Mouse (Mus musculus) B cell, adult (primary cell): Measurements from ENCODE around the gene Pheta2. TPM values are rescaled to one million over a fixed set of nuclear protein-coding genes. Genes with fewer than 3 reads are reported as not detected.

ENCODE experiments used
- total RNA-seq: library from RNA; stranded (reverse); gene quantifications from 4 replicates; pipeline ENCODE4 v1.2.4, GENCODE M21; 2023; ENCODE audit not compliant: inconsistent age

The Pheta2 gene
- total RNA-seq = 0.24 TPM in 1 of 4 replicates, not detected in the others

DNA sequence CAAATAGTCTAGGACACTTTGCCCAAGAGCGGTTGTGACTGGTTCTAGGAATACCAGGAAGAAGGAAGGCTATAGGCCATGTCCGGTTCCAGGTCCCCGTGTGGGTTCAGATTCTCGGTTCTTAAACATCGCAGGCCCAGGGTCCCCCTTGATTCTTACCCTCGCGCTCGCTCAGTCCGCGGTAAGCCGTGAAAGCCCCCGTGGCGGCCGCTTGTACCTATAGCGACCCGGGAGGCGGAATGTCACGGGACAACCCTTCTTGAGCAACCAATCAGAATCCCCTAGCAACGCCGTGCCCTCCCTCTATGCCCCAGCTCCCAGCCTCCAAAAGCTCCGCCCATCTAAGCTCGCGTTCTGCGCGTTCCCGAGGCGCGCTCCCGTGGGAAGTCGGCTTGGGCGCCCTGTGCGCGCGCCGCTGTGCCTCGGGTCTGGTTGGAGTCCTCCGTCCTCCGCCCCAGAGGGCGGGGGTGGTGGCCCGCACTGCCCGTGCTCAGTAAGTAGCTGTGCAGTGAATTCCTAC lies at the start of gene Pheta2, which contains the start of the genes Naga and Smdt1:
Gene Pheta2, plus strand, starts transcription at position 350 of the 520 bp plus-strand sequence.
Gene Naga, minus strand, starts transcription at position 333 of the 520 bp plus-strand sequence.
Gene Smdt1, plus strand, starts transcription at position 367 of the 520 bp plus-strand sequence.

GRCm38 (mm10) chr15:82298764-82299561 lies 39.8 kb upstream of the Pheta2 start, which contains the start of gene Wbp2nl:
Wbp2nl (plus strand) TSS chr15:82298954.

GRCm38 (mm10) chr15:82354126-82354945 lies 15.6 kb downstream of the Pheta2 start, which contains the start of gene Ndufa6:
Ndufa6 (minus strand) TSS chr15:82354322.

DNA sequence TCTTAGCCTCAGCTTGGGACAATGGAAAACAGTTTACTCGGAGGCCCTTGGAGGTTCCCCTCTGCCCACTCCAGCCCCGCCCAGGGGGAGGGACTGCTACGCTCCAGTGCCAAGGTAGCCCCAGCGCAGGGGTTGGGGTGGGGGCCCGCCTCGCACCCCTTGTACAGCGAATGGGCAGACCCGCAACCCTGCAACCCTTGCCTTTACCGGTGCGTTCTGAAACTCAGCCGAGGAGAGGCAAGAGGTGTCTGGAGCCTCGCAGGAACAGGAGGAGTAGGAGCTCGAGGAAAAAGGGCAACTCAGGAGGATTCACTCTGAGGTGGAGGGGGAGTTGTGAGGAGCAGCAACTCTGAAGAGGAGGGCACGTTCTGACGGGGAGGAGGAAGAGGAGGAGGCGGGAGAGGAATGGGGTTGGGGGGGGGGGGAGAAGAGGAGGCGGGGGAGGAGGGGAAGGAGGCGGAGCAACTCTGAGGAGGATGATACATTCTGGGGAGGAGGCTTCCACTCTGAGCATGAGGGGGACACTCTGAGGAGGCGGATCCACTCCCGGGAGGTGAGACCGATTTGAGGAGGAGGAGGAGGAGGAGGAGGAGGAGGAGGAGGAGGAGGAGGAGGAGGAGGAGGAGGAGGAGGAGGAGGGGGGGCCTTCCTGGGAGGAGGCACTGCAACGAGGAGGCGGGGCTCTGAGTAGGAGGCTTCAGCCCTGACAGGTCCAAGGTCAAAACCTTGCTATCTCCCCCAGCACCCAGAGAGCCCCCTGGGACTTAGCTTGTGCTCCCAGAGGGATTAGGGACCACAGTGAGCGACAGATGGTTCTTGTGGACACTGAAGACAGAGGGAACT lies 41.4 kb downstream of the Pheta2 start, which contains the start of gene Cyp2d22:
Gene Cyp2d22, minus strand, starts transcription at position 390 of the 843 bp plus-strand sequence.

GRCm38 (mm10) chr15:82393922-82394321 lies 55.2 kb downstream of the Pheta2 start, which contains the start of gene Cyp2d11:
Cyp2d11 (minus strand) TSS chr15:82394022.

Other genes starting within 250 kb of the Pheta2 start
- gene Ccdc134, start 211.0 kb upstream of the Pheta2 start, total RNA-seq = 58.6 to 67.5 TPM (median 62.7 TPM) in 4 replicates
- gene Srebf2, start 191.8 kb upstream of the Pheta2 start, total RNA-seq = 202 to 229 TPM (median 225 TPM) in 4 replicates
- gene Shisa8, start 126.1 kb upstream of the Pheta2 start, total RNA-seq = 5.5 to 8.9 TPM (median 6.7 TPM) in 4 replicates
- 309 to 334 TPM (median 329 TPM) in 4 replicates for gene Tnfrsf13c, start 114.6 kb upstream of the Pheta2 start, total RNA-seq
- gene Cenpm, start 94.2 kb upstream of the Pheta2 start, total RNA-seq = 0.77 to 4.2 TPM (median 1.6 TPM) in 4 replicates
- gene 1500009C09Rik, start 86.5 kb upstream of the Pheta2 start, total RNA-seq = 0.32 TPM in 1 of 4 replicates, not detected in the others
- gene Sept3, start 64.0 kb upstream of the Pheta2 start, total RNA-seq = 0.48 TPM in 1 of 4 replicates, not detected in the others
- not detected in 4 replicates for gene Wbp2nl, start 40.0 kb upstream of the Pheta2 start, total RNA-seq
- gene Naga, start within 50 bp of the Pheta2 start, total RNA-seq = 44.4 to 66.9 TPM (median 50.7 TPM) in 4 replicates
- 85.5 to 111 TPM (median 94.6 TPM) in 4 replicates for gene Smdt1, start within 50 bp of the Pheta2 start, total RNA-seq
- gene Ndufa6, start 15.4 kb downstream of the Pheta2 start, total RNA-seq = 95.5 to 108 TPM (median 98.9 TPM) in 4 replicates
- 4.4 to 8.3 TPM (median 6.6 TPM) in 4 replicates for gene Cyp2d22, start 41.3 kb downstream of the Pheta2 start, total RNA-seq
- not detected in 4 replicates for gene Cyp2d11, start 55.1 kb downstream of the Pheta2 start, total RNA-seq
- not detected in 4 replicates for gene Cyp2d10, start 68.3 kb downstream of the Pheta2 start, total RNA-seq
- not detected in 4 replicates for gene Cyp2d9, start 94.5 kb downstream of the Pheta2 start, total RNA-seq
- gene Cyp2d12, start 216.1 kb downstream of the Pheta2 start, total RNA-seq = not detected in 4 replicates